Mouse (Mus musculus): ENCODE measurements around the gene Zswim5.
"Not testable (repeated sequence)": the region's sequence is repeated elsewhere in the genome, so short reads cannot be mapped to it uniquely, and the experiment has no call there.

Zswim5 gene

GRCm38 (mm10) chr4:116876995-116877728 lies at the start of gene Zswim5:
Gene Zswim5, plus strand, starts transcription at chr4:116877376.
- DNase-seq (ENCODE audit: extremely low spot score, low read depth, low spot score): no peak

- DNase-seq (ENCODE audit: extremely low spot score, low read depth, low spot score): peak; percentile 89
Observed at GRCm38 (mm10) chr4:116827819-116828218, 49.4 kb upstream of the Zswim5 start.

- DNase-seq (ENCODE audit: extremely low spot score, low read depth, low spot score): no peak
Observed at GRCm38 (mm10) chr4:116829364-116830069, 47.7 kb upstream of the Zswim5 start.

GRCm38 (mm10) chr4:116830070-116830368 lies 47.2 kb upstream of the Zswim5 start:
- no peak for DNase-seq (ENCODE audit: extremely low spot score, low read depth, low spot score)

GRCm38 (mm10) chr4:116838999-116839398 lies 38.2 kb upstream of the Zswim5 start:
- DNase-seq (ENCODE audit: extremely low spot score, low read depth, low spot score): no peak

- not testable (repeated sequence) for DNase-seq (ENCODE audit: extremely low spot score, low read depth, low spot score)
Observed at GRCm38 (mm10) chr4:116840096-116840495, 37.1 kb upstream of the Zswim5 start.

GRCm38 (mm10) chr4:116840841-116841240 lies 36.3 kb upstream of the Zswim5 start:
- no peak for DNase-seq (ENCODE audit: extremely low spot score, low read depth, low spot score)

GRCm38 (mm10) chr4:116844324-116844723 lies 32.9 kb upstream of the Zswim5 start:
- no peak for DNase-seq (ENCODE audit: extremely low spot score, low read depth, low spot score)

- no peak for DNase-seq (ENCODE audit: extremely low spot score, low read depth, low spot score)
Observed at GRCm38 (mm10) chr4:116849901-116850300, 27.3 kb upstream of the Zswim5 start.

GRCm38 (mm10) chr4:116854286-116854685 lies 22.9 kb upstream of the Zswim5 start:
- no peak for DNase-seq (ENCODE audit: extremely low spot score, low read depth, low spot score)

GRCm38 (mm10) chr4:116857203-116857602 lies 20.0 kb upstream of the Zswim5 start:
- DNase-seq (ENCODE audit: extremely low spot score, low read depth, low spot score): no peak

- no peak for DNase-seq (ENCODE audit: extremely low spot score, low read depth, low spot score)
Observed at GRCm38 (mm10) chr4:116859711-116860110, 17.5 kb upstream of the Zswim5 start.

GRCm38 (mm10) chr4:116862023-116862422 lies 15.2 kb upstream of the Zswim5 start:
- no peak for DNase-seq (ENCODE audit: extremely low spot score, low read depth, low spot score)

- DNase-seq (ENCODE audit: extremely low spot score, low read depth, low spot score): no peak
Observed at GRCm38 (mm10) chr4:116869898-116870297, 7.3 kb upstream of the Zswim5 start.

- DNase-seq (ENCODE audit: extremely low spot score, low read depth, low spot score): no peak
Observed at GRCm38 (mm10) chr4:116874595-116874994, 2.6 kb upstream of the Zswim5 start.

GRCm38 (mm10) chr4:116876630-116876994 lies 564 bp upstream of the Zswim5 start:
- DNase-seq (ENCODE audit: extremely low spot score, low read depth, low spot score): no peak

- DNase-seq (ENCODE audit: extremely low spot score, low read depth, low spot score): no peak
Observed at GRCm38 (mm10) chr4:116877729-116878321, 649 bp downstream of the Zswim5 start.

- no peak for DNase-seq (ENCODE audit: extremely low spot score, low read depth, low spot score)
Observed at GRCm38 (mm10) chr4:116878491-116878890, 1.3 kb downstream of the Zswim5 start.

- no peak for DNase-seq (ENCODE audit: extremely low spot score, low read depth, low spot score)
Observed at GRCm38 (mm10) chr4:116882679-116883078, 5.5 kb downstream of the Zswim5 start.

- no peak for DNase-seq (ENCODE audit: extremely low spot score, low read depth, low spot score)
Observed at GRCm38 (mm10) chr4:116894200-116895080, 17.3 kb downstream of the Zswim5 start.

GRCm38 (mm10) chr4:116910489-116911181 lies 33.5 kb downstream of the Zswim5 start:
- DNase-seq (ENCODE audit: extremely low spot score, low read depth, low spot score): no peak

All from hindlimb bud, embryonic 11.5 days (tissue).